Mouse (Mus musculus): ENCODE results near the gene Zp2. TPM values are rescaled to one million over a fixed set of nuclear protein-coding genes. Genes with fewer than 3 reads are reported as not detected.

The Zp2 gene
- total and polyA plus RNA-seq, 3 experiments: 0.04 TPM; not detected in 2

DNA sequence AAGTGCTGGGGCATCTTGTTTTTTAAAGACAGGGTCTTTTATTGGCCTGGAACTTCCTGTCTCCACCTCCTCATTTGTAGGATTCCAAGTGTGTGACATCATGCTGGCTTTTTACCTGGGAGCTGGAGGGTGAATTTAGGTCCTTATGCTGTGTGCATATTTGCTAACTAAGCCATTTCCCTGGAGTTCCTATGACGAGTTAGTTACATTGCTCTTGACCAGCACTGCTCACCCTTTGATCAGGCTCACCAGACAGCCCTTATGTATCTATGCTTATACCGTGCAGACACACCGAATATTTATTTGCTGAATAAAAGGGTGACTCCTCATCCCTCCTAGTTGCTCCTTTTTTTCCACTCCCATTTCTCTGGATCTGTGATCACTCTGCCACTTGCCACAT, 64.9 kb downstream of the Zp2 start:
- no peaks in the 10 kb centered on the region for H3K36me3 ChIP-seq (replicated peaks in 1 of 2; ENCODE audit: control insufficient read depth in 1 of 2, insufficient read depth in 1 of 2, low read length in 1 of 2)
- TF ChIP-seq JUN (IDR thresholded peaks at IDR 0.05; ENCODE audit: insufficient read depth, low read depth, low read length) (no peak), MEF2A (IDR thresholded peaks at IDR 0.05; ENCODE audit: borderline replicate concordance, low read depth, low read length) (no peak), USF2 (conservative IDR thresholded peaks at IDR 0.05; ENCODE audit: low read depth, low read length) (no peak), USF1 (IDR thresholded peaks at IDR 0.05; ENCODE audit: low read depth, low read length) (no peak), BHLHE40 (IDR thresholded peaks at IDR 0.05; ENCODE audit: low read depth, low read length) (no peak), JUND (conservative IDR thresholded peaks at IDR 0.05; ENCODE audit: low read depth, low read length) (no peak), GABPA (IDR thresholded peaks at IDR 0.05; ENCODE audit: insufficient replicate concordance, low read depth, low read length) (no peak), PAX5 (IDR thresholded peaks at IDR 0.05; ENCODE audit: low read length) (no peak), ZC3H11A (IDR thresholded peaks at IDR 0.05; ENCODE audit: low read depth, low read length) (no peak), HCFC1 (IDR thresholded peaks at IDR 0.05; ENCODE audit: low read depth, low read length) (no peak), MAFK (IDR thresholded peaks at IDR 0.05; ENCODE audit: insufficient replicate concordance, low read length) (no peak), SMC3 (IDR thresholded peaks at IDR 0.05; ENCODE audit: low read depth, low read length) (no peak), TBP (conservative IDR thresholded peaks at IDR 0.05; ENCODE audit: low read depth, low read length) (no peak), ZNF384 (IDR thresholded peaks at IDR 0.05; ENCODE audit: low read depth, low read length) (no peak), SIN3A (IDR thresholded peaks at IDR 0.05; ENCODE audit: low read length) (no peak), RCOR1 (conservative IDR thresholded peaks at IDR 0.05; ENCODE audit: low read depth, low read length) (no peak), CHD1 (IDR thresholded peaks at IDR 0.05; ENCODE audit: low read depth, low read length) (no peak), TCF12 (IDR thresholded peaks at IDR 0.05; ENCODE audit: low read depth, low read length) (no peak), MYC (IDR thresholded peaks at IDR 0.05; ENCODE audit: low read depth, low read length) (no peak)
- H3K27me3 ChIP-seq (replicated peaks): no peaks in the 10 kb centered on the region
- no peak overlapping the region for H3K9ac ChIP-seq (ENCODE audit: insufficient read depth, low read depth)
- no peak overlapping the region; the same call in 1 of the 2 replicates for H3K4me2 ChIP-seq (ENCODE audit: insufficient read depth, low read depth, poor library complexity, severe bottlenecking)
- dilution Hi-C loops (cut with MboI; ENCODE audit: extremely low pct_ligation_motif_present, extremely low pct_unique_long_range_greater_than_20kb, low sequenced_read_pairs): no loop called here
- no peaks in the 10 kb centered on the region for H3K4me1 ChIP-seq (ENCODE audit: control insufficient read depth in 1 of 2, insufficient read depth in 2 of 2)
- no peaks in the 10 kb centered on the region for H3K79me2 ChIP-seq (replicated peaks; ENCODE audit: control insufficient read depth, extremely low read depth, insufficient read depth, poor library complexity, severe bottlenecking)
- DNase-seq (ENCODE audit: extremely low read depth): no peak
- no peaks in the 10 kb centered on the region for H3K9me3 ChIP-seq (replicated peaks; ENCODE audit: low read length)
- in situ Hi-C loops (cut with MboI; ENCODE audit: low pct_ligation_motif_present, low pct_unique_long_range_greater_than_20kb, low sequenced_read_pairs): no loop called here
- no peak overlapping the region for H3K4me3 ChIP-seq (replicated peaks in 1 of 3; ENCODE audit: low read depth in 2 of 3, low read length in 2 of 3, poor library complexity in 1 of 3)
- H3K27ac ChIP-seq (ENCODE audit: insufficient read depth, low read depth): no peak overlapping the region

Other genes starting within 250 kb of the Zp2 start
- 4.6 and 5.5 TPM in 2 replicates for gene Lyrm1, start 249.4 kb downstream of the Zp2 start, total RNA-seq (2012; rRNA removed)
- 10.3 and 10.9 TPM in 2 replicates for gene Lyrm1, start 249.4 kb downstream of the Zp2 start, total RNA-seq (2014; rRNA removed)
- gene Lyrm1, start 249.4 kb downstream of the Zp2 start, polyA plus RNA-seq (2012; ENCODE audit: insufficient read length, low read depth): 3.7 and 7.9 TPM in 2 replicates
- 2.6 and 4.2 TPM in 2 replicates for gene Dcun1d3, start 249.0 kb downstream of the Zp2 start, total RNA-seq (2012; rRNA removed)
- gene Dcun1d3, start 249.0 kb downstream of the Zp2 start, total RNA-seq (2014; rRNA removed): 5.2 and 5.9 TPM in 2 replicates
- gene Dcun1d3, start 249.0 kb downstream of the Zp2 start, polyA plus RNA-seq (2012; ENCODE audit: insufficient read length, low read depth): 2.4 and 3.2 TPM in 2 replicates
- not detected in 2 replicates for gene Dnah3, start 50.0 kb downstream of the Zp2 start, total RNA-seq (2012; rRNA removed)
- gene Dnah3, start 50.0 kb downstream of the Zp2 start, total RNA-seq (2014; rRNA removed): not detected in 2 replicates
- not detected in 2 replicates for gene Dnah3, start 50.0 kb downstream of the Zp2 start, polyA plus RNA-seq (2012; ENCODE audit: insufficient read length, low read depth)
- not detected in 2 replicates for gene Tmem159, start 42.9 kb downstream of the Zp2 start, total RNA-seq (2012; rRNA removed)
- not detected in 2 replicates for gene Tmem159, start 42.9 kb downstream of the Zp2 start, total RNA-seq (2014; rRNA removed)
- not detected in 2 replicates for gene Tmem159, start 42.9 kb downstream of the Zp2 start, polyA plus RNA-seq (2012; ENCODE audit: insufficient read length, low read depth)
- not detected in 2 replicates for gene Anks4b, start 28.6 kb upstream of the Zp2 start, total RNA-seq (2012; rRNA removed)
- not detected in 2 replicates for gene Anks4b, start 28.6 kb upstream of the Zp2 start, total RNA-seq (2014; rRNA removed)
- gene Anks4b, start 28.6 kb upstream of the Zp2 start, polyA plus RNA-seq (2012; ENCODE audit: insufficient read length, low read depth): not detected in 2 replicates
- gene Crym, start 56.8 kb upstream of the Zp2 start, total RNA-seq (2012; rRNA removed): not detected in 2 replicates
- not detected in 2 replicates for gene Crym, start 56.8 kb upstream of the Zp2 start, total RNA-seq (2014; rRNA removed)
- not detected in 2 replicates for gene Crym, start 56.8 kb upstream of the Zp2 start, polyA plus RNA-seq (2012; ENCODE audit: insufficient read length, low read depth)
- not detected in 2 replicates for gene Abca14, start 58.7 kb upstream of the Zp2 start, total RNA-seq (2012; rRNA removed)
- gene Abca14, start 58.7 kb upstream of the Zp2 start, total RNA-seq (2014; rRNA removed): not detected in 2 replicates
- not detected in 2 replicates for gene Abca14, start 58.7 kb upstream of the Zp2 start, polyA plus RNA-seq (2012; ENCODE audit: insufficient read length, low read depth)
- gene Abca15, start 183.4 kb upstream of the Zp2 start, total RNA-seq (2012; rRNA removed): not detected in 2 replicates
- gene Abca15, start 183.4 kb upstream of the Zp2 start, total RNA-seq (2014; rRNA removed): not detected in 2 replicates
- gene Abca15, start 183.4 kb upstream of the Zp2 start, polyA plus RNA-seq (2012; ENCODE audit: insufficient read length, low read depth): not detected in 2 replicates

Measured in CH12.LX (cell line).